Mouse (Mus musculus) small intestine, adult 2 months (tissue): Measurements from ENCODE around the gene Fbxl14.

Experiments
- CTCF ChIP-seq: fragments of 200-500 bp; IDR thresholded peaks from 2 replicates; pipeline ENCODE4 v1.5.1; 2012; ENCODE audit warnings: low read depth, mild to moderate bottlenecking, control low read depth, inconsistent platforms, low read length, moderate library complexity, mixed read lengths; ENCODE audit not compliant: insufficient replicate concordance, insufficient read length; ENCODE audit errors: extremely low read depth
- POLR2A ChIP-seq: fragments of 200-500 bp; IDR thresholded peaks from 2 replicates; pipeline ENCODE4 v1.6.1; 2012; ENCODE audit warnings: low read depth, mild to moderate bottlenecking, control low read depth, inconsistent platforms, low read length, moderate library complexity

- TF ChIP-seq CTCF: no peak
- no peak for TF ChIP-seq POLR2A
Measured at GRCm38 (mm10) chr6:119431751-119432324, 47.6 kb upstream of the Fbxl14 start.
